Mouse (Mus musculus): ENCODE data around the gene Rnf103. TPM values are rescaled to one million over a fixed set of nuclear protein-coding genes. Genes with fewer than 3 reads are reported as not detected.
"Not testable (repeated sequence)": the region's sequence is repeated elsewhere in the genome, so short reads cannot be mapped to it uniquely, and the experiment has no call there.

The Rnf103 gene
- polyA plus RNA-seq, 1 experiment from 2014 or later: 16.7 TPM

GRCm38 (mm10) chr6:71476783-71477182 is 16.9 kb upstream of the Rnf103 start:
- H3K4me2 ChIP-seq: no peak overlapping the region
- no peak for ATAC-seq (replicated peaks; ENCODE audit: low FRiP score)
- H3K4me3 ChIP-seq (replicated peaks): no peak overlapping the region
- no peaks in the 10 kb centered on the region for H3K27me3 ChIP-seq
- H3K27ac ChIP-seq: no peak overlapping the region
- no peaks in the 10 kb centered on the region for H3K4me1 ChIP-seq
- H3K9me3 ChIP-seq (replicated peaks): no peaks in the 10 kb centered on the region
- WGBS: 73% methylated on average over 5 of the region's 5 CpGs
- no peak overlapping the region for H3K9ac ChIP-seq
- no peaks in the 10 kb centered on the region for H3K36me3 ChIP-seq

- H3K4me3 ChIP-seq (replicated peaks); ATAC-seq (replicated peaks; ENCODE audit: low FRiP score); H3K4me2 ChIP-seq; H3K9ac ChIP-seq; H3K27me3 ChIP-seq; H3K27ac ChIP-seq; H3K9me3 ChIP-seq (replicated peaks); H3K4me1 ChIP-seq; H3K36me3 ChIP-seq: not testable (repeated sequence)
- 77% methylated on average over 10 of the region's 10 CpGs for WGBS
These were observed 14.7 kb upstream of the Rnf103 start for GRCm38 (mm10) chr6:71478816-71479568.

GRCm38 (mm10) chr6:71479588-71479987 is 14.1 kb upstream of the Rnf103 start:
- not testable (repeated sequence) for H3K27me3 ChIP-seq; ATAC-seq (replicated peaks; ENCODE audit: low FRiP score); H3K27ac ChIP-seq; H3K36me3 ChIP-seq; H3K9me3 ChIP-seq (replicated peaks); H3K4me2 ChIP-seq; H3K9ac ChIP-seq; H3K4me3 ChIP-seq (replicated peaks); H3K4me1 ChIP-seq
- 94% methylated on average over 2 of the region's 2 CpGs for WGBS

GRCm38 (mm10) chr6:71480136-71480535 is 13.6 kb upstream of the Rnf103 start:
- ATAC-seq (replicated peaks; ENCODE audit: low FRiP score): no peak
- Histone ChIP-seq H3K9me3 (replicated peaks) (no peaks in the 10 kb centered on the region), H3K4me2 (no peak overlapping the region), H3K9ac (no peak overlapping the region), H3K4me3 (replicated peaks) (no peak overlapping the region), H3K36me3 (no peaks in the 10 kb centered on the region), H3K27me3 (no peaks in the 10 kb centered on the region), H3K27ac (no peak overlapping the region), H3K4me1 (no peaks in the 10 kb centered on the region)
- 79% methylated on average over 1 of the region's 1 CpGs for WGBS

GRCm38 (mm10) chr6:71481136-71481535 is 12.6 kb upstream of the Rnf103 start:
- WGBS: 69% methylated on average over 7 of the region's 7 CpGs
- no peaks in the 10 kb centered on the region for H3K9me3 ChIP-seq (replicated peaks)

GRCm38 (mm10) chr6:71485246-71485645 is 8.4 kb upstream of the Rnf103 start:
- WGBS: 76% methylated on average over 5 of the region's 5 CpGs
- no peaks in the 10 kb centered on the region for H3K9me3 ChIP-seq (replicated peaks)

More at GRCm38 (mm10) chr6:71481136-71481535, 12.6 kb upstream of the Rnf103 start:
- H3K36me3 ChIP-seq: no peaks in the 10 kb centered on the region
- no peak overlapping the region for H3K9ac ChIP-seq
- no peak overlapping the region for H3K4me2 ChIP-seq
- H3K4me3 ChIP-seq (replicated peaks): no peak overlapping the region
- no peak overlapping the region for H3K27ac ChIP-seq
- H3K4me1 ChIP-seq: no peaks in the 10 kb centered on the region
- no peak for ATAC-seq (replicated peaks; ENCODE audit: low FRiP score)
- no peaks in the 10 kb centered on the region for H3K27me3 ChIP-seq

GRCm38 (mm10) chr6:71486226-71486625 is 7.5 kb upstream of the Rnf103 start:
- no peak for ATAC-seq (replicated peaks; ENCODE audit: low FRiP score)
- Histone ChIP-seq H3K4me2 (no peak overlapping the region), H3K4me1 (no peaks in the 10 kb centered on the region), H3K36me3 (no peaks in the 10 kb centered on the region), H3K27ac (no peak overlapping the region), H3K9me3 (replicated peaks) (no peaks in the 10 kb centered on the region), H3K9ac (no peak overlapping the region), H3K4me3 (replicated peaks) (no peak overlapping the region), H3K27me3 (no peaks in the 10 kb centered on the region)
- 65% methylated on average over 2 of the region's 2 CpGs for WGBS

More at GRCm38 (mm10) chr6:71485246-71485645, 8.4 kb upstream of the Rnf103 start:
- Histone ChIP-seq H3K36me3 (no peaks in the 10 kb centered on the region), H3K27me3 (no peaks in the 10 kb centered on the region), H3K4me3 (replicated peaks) (no peak overlapping the region), H3K4me2 (no peak overlapping the region), H3K9ac (no peak overlapping the region), H3K4me1 (no peaks in the 10 kb centered on the region), H3K27ac (no peak overlapping the region)
- ATAC-seq (replicated peaks; ENCODE audit: low FRiP score): no peak

- Histone ChIP-seq H3K9me3 (replicated peaks) (no peaks in the 10 kb centered on the region), H3K4me1 (no peaks in the 10 kb centered on the region), H3K36me3 (no peaks in the 10 kb centered on the region), H3K27me3 (no peaks in the 10 kb centered on the region), H3K27ac (no peak overlapping the region), H3K9ac (no peak overlapping the region), H3K4me3 (replicated peaks) (no peak overlapping the region), H3K4me2 (no peak overlapping the region)
- WGBS: 74% methylated on average over 1 of the region's 1 CpGs
- ATAC-seq (replicated peaks; ENCODE audit: low FRiP score): no peak
These were observed 6.8 kb upstream of the Rnf103 start for GRCm38 (mm10) chr6:71486867-71487266.

GRCm38 (mm10) chr6:71487966-71488365 is 5.7 kb upstream of the Rnf103 start:
- 46% methylated on average over 3 of the region's 4 CpGs for WGBS
- Histone ChIP-seq H3K27me3 (no peaks in the 10 kb centered on the region), H3K9ac (no peak overlapping the region), H3K36me3 (no peaks in the 10 kb centered on the region), H3K4me1 (peaks cover 8% of the 10 kb centered on the region), H3K4me3 (replicated peaks) (no peak overlapping the region), H3K4me2 (no peak overlapping the region), H3K27ac (no peak overlapping the region), H3K9me3 (replicated peaks) (no peaks in the 10 kb centered on the region)
- ATAC-seq (replicated peaks; ENCODE audit: low FRiP score): no peak

GRCm38 (mm10) chr6:71492136-71492535 is 1.6 kb upstream of the Rnf103 start:
- Histone ChIP-seq H3K27me3 (no peaks in the 10 kb centered on the region), H3K9ac (no peak overlapping the region), H3K36me3 (peaks cover 3% of the 10 kb centered on the region; the same call in 1 of the 2 replicates), H3K4me2 (no peak overlapping the region), H3K4me1 (peaks cover 21% of the 10 kb centered on the region), H3K27ac (peak overlapping the region; percentile 42), H3K4me3 (replicated peaks) (no peak overlapping the region), H3K9me3 (replicated peaks) (no peaks in the 10 kb centered on the region)
- ATAC-seq (replicated peaks; ENCODE audit: low FRiP score): no peak
- WGBS: 22% methylated on average over 4 of the region's 4 CpGs

GRCm38 (mm10) chr6:71492756-71493674 is 679 bp upstream of the Rnf103 start:
- Histone ChIP-seq H3K9me3 (replicated peaks) (no peaks in the 10 kb centered on the region), H3K4me1 (peaks cover 21% of the 10 kb centered on the region), H3K9ac (peak overlapping the region; percentile 98; the same call in 1 of the 2 replicates), H3K4me2 (peak overlapping the region; percentile 77), H3K36me3 (peaks cover 5% of the 10 kb centered on the region; the same call in 1 of the 2 replicates), H3K27ac (peak overlapping the region; percentile 99), H3K27me3 (no peaks in the 10 kb centered on the region), H3K4me3 (replicated peaks) (peak overlapping the region; percentile 95)
- ATAC-seq (replicated peaks; ENCODE audit: low FRiP score): no peak
- WGBS: 15% methylated on average over 21 of the region's 22 CpGs
